ENCODE assay signal across 28 mouse cellular contexts in genomic region chr8:84987903-84988302, GRCm38 (mm10). TPM values are rescaled to one million over a fixed set of nuclear protein-coding genes. Genes with fewer than 3 reads are reported as not detected.
DNase-seq lines count a peak whose midpoint lies in the region; ATAC-seq and TF ChIP-seq lines count a peak whose summit lies in the region.
"Had no signal": no experiment of that assay in that cellular context is flagged by ENCODE, and none has a peak within 500 bp of the region (broad histone marks: within the 10 kb centered on the region; RNA-seq: fewer than 3 reads in every experiment).

No protein-coding gene starts in this region.

- H3K27ac ChIP-seq in heart, embryonic 13.5 days (replicated peaks), result no peak overlapping the region
- H3K27ac ChIP-seq in ES-Bruce4 (ENCODE audit: insufficient read depth, low read length), result peak overlapping the region; percentile 57
- H3K27ac ChIP-seq: embryonic facial prominence, embryonic 15.5 days; forebrain, embryonic 15.5 days; hindbrain, embryonic 10.5 days; hindbrain, postnatal 0 days; kidney, embryonic 15.5 days; limb, embryonic 13.5 days; midbrain, embryonic 15.5 days; neural tube, embryonic 13.5 days had no signal

- peak; percentile 57 for DNase-seq in cerebellum, adult 9-10 months
- DNase-seq in cerebellum, adult 18-20 months, result no peak
- no peak for DNase-seq in heart, adult 8-10 months (ENCODE audit: low spot score)
- DNase-seq in heart, postnatal 14 days, result peak; percentile 63 to 68
- no peak for DNase-seq in T-cell, adult 2 months (ENCODE audit: low spot score)
- DNase-seq: adrenal gland, adult 2 months; cerebellum, adult 8-10 months; kidney, postnatal 4 days; lung, embryonic 14.5 days; retina, postnatal 1 day; right cerebral cortex, postnatal 25 days had no signal

- no peak for TF ChIP-seq CTCF in ES-Bruce4 (IDR thresholded peaks at IDR 0.05; ENCODE audit: low read depth, low read length)

- H3K4me3 ChIP-seq in heart, embryonic 13.5 days, result no peak overlapping the region
- no peak overlapping the region for H3K4me3 ChIP-seq in ES-Bruce4 (ENCODE audit: low read depth, low read length)
- H3K4me3 ChIP-seq: embryonic facial prominence, embryonic 15.5 days; forebrain, embryonic 15.5 days; hindbrain, embryonic 10.5 days; kidney, embryonic 15.5 days; limb, embryonic 13.5 days; liver, embryonic 12.5 days; megakaryocyte, embryonic 14.5 days; midbrain, embryonic 15.5 days; neural tube, embryonic 13.5 days had no signal

- intact Hi-C loops in heart, postnatal 14 days (cut with DNase I), result no loop called here

- 0 out of 2 replicates have a peak overlapping the region, but pooled peaks have one; percentile 10 for H3K9ac ChIP-seq in heart, embryonic 13.5 days
- H3K9ac ChIP-seq in ES-Bruce4 (ENCODE audit: low read depth, poor library complexity, severe bottlenecking), result no peak overlapping the region
- H3K9ac ChIP-seq: embryonic facial prominence, embryonic 15.5 days; forebrain, embryonic 15.5 days; kidney, embryonic 15.5 days; limb, embryonic 13.5 days; liver, embryonic 12.5 days; lung, embryonic 14.5 days; midbrain, embryonic 15.5 days; neural tube, embryonic 13.5 days had no signal

- no peaks in the 10 kb centered on the region for H3K36me3 ChIP-seq in heart, embryonic 13.5 days
- H3K36me3 ChIP-seq in ES-Bruce4 (ENCODE audit: control insufficient read depth, insufficient read depth, low read length, poor library complexity, severe bottlenecking), result peaks cover under 1% of the 10 kb centered on the region
- H3K36me3 ChIP-seq: embryonic facial prominence, embryonic 15.5 days; forebrain, embryonic 15.5 days; hindbrain, embryonic 10.5 days; kidney, embryonic 15.5 days; limb, embryonic 13.5 days; liver, embryonic 12.5 days; midbrain, embryonic 15.5 days; neural tube, embryonic 13.5 days had no signal

- H3K9me3 ChIP-seq in heart, embryonic 13.5 days, result no peaks in the 10 kb centered on the region
- no peaks in the 10 kb centered on the region for H3K9me3 ChIP-seq in ES-Bruce4 (replicated peaks; ENCODE audit: control insufficient read depth, insufficient read depth, low read length, poor library complexity, severe bottlenecking)
- H3K9me3 ChIP-seq: embryonic facial prominence, embryonic 15.5 days; forebrain, embryonic 15.5 days; hindbrain, embryonic 10.5 days; kidney, embryonic 15.5 days; limb, embryonic 13.5 days; liver, embryonic 12.5 days; megakaryocyte, embryonic 14.5 days; midbrain, embryonic 15.5 days; neural tube, embryonic 13.5 days had no signal

- peaks cover 28% of the 10 kb centered on the region for H3K27me3 ChIP-seq in heart, embryonic 13.5 days (replicated peaks)
- no peaks in the 10 kb centered on the region for H3K27me3 ChIP-seq in ES-Bruce4 (ENCODE audit: control insufficient read depth, insufficient read depth, low read length, poor library complexity, severe bottlenecking)
- H3K27me3 ChIP-seq: liver, embryonic 12.5 days; megakaryocyte, embryonic 14.5 days had no signal

- no peak for ATAC-seq in heart, embryonic 13.5 days (ENCODE audit: extremely low read depth, insufficient number of reproducible peaks, low FRiP score, low TSS enrichment)
- no peak for ATAC-seq in CD4-positive, CD25-positive, alpha-beta regulatory T cell, adult 4 months
- ATAC-seq: forebrain, embryonic 15.5 days; hindbrain, postnatal 0 days; liver, embryonic 12.5 days; midbrain, embryonic 15.5 days had no signal

- peaks cover 43% of the 10 kb centered on the region for H3K4me1 ChIP-seq in heart, embryonic 13.5 days
- peaks cover 6% of the 10 kb centered on the region for H3K4me1 ChIP-seq in ES-Bruce4 (ENCODE audit: control insufficient read depth, insufficient read depth, low read length)

- no peak for TF ChIP-seq POLR2A in ES-Bruce4 (IDR thresholded peaks at IDR 0.05; ENCODE audit: insufficient read depth, low read length)

- whole genome bisulfite sequencing in heart, embryonic 13.5 days, result 62% methylated on average over 2 of the region's 2 CpGs

- peak; percentile 90 for TF ChIP-seq EP300 in ES-Bruce4 (IDR thresholded peaks at IDR 0.05; ENCODE audit: insufficient read depth, low read depth, low read length)

- no peak overlapping the region for H3K4me2 ChIP-seq in heart, embryonic 13.5 days
- H3K4me2 ChIP-seq: embryonic facial prominence, embryonic 15.5 days; forebrain, embryonic 15.5 days; kidney, embryonic 15.5 days; limb, embryonic 13.5 days; liver, embryonic 12.5 days; lung, embryonic 14.5 days; midbrain, embryonic 15.5 days; neural tube, embryonic 13.5 days had no signal

RNA-seq across cellular contexts. Expression of gene Hook2, which starts 2.5 kb away (rescaled TPM):
- 7.2 and 7.3 TPM in 2 replicates for polyA plus RNA-seq in heart, embryonic 13.5 days (2015; fragmentation: Nextera tagmentation; extraction: Ambion mirVana)
- 1 to 10 TPM; 1.9 to 3.5 (median 2.7) TPM for total RNA-seq in heart, adult 8-10 months (2022)
- 41.5 and 41.8 TPM in 2 replicates for polyA plus RNA-seq in ES-Bruce4 (2011; ENCODE audit: insufficient read depth, insufficient read length, low read depth, missing spikeins)
- total RNA-seq in heart, postnatal 14 days (2021), result 1 to 10 TPM; 1.6 to 2.0 TPM
- polyA plus RNA-seq in CD4-positive, CD25-positive, alpha-beta regulatory T cell, adult 4 months (2017; shearing (Covaris generic)), result 1 to 10 TPM; 4.2 to 5.6 TPM

RNA-seq across cellular contexts. Expression of gene Junb, which starts 9.4 kb away (rescaled TPM):
- polyA plus RNA-seq in heart, embryonic 13.5 days (2015; fragmentation: Nextera tagmentation; extraction: Ambion mirVana), result 12.8 and 12.9 TPM in 2 replicates
- 10 to 100 TPM; 17.8 to 32.3 (median 23.9) TPM for total RNA-seq in heart, adult 8-10 months (2022)
- polyA plus RNA-seq in ES-Bruce4 (2011; ENCODE audit: insufficient read depth, insufficient read length, low read depth, missing spikeins), result 19.0 and 20.4 TPM in 2 replicates
- total RNA-seq in heart, postnatal 14 days (2021), result 10 to 100 TPM; 11.2 to 13.9 TPM
- polyA plus RNA-seq in CD4-positive, CD25-positive, alpha-beta regulatory T cell, adult 4 months (2017; shearing (Covaris generic)), result 10 to 100 TPM; 18.9 to 29.4 TPM

RNA-seq across cellular contexts. Expression of gene Rnaseh2a, which starts 18.3 kb away (rescaled TPM):
- polyA plus RNA-seq in heart, embryonic 13.5 days (2015; fragmentation: Nextera tagmentation; extraction: Ambion mirVana), result 82.8 and 83.4 TPM in 2 replicates
- total RNA-seq in heart, adult 8-10 months (2022), result 10 to 100 TPM; 41.9 to 61.3 (median 55.0) TPM
- polyA plus RNA-seq in ES-Bruce4 (2011; ENCODE audit: insufficient read depth, insufficient read length, low read depth, missing spikeins), result 79.2 and 88.1 TPM in 2 replicates
- 10 to 100 TPM; 39.7 to 50.7 TPM for total RNA-seq in heart, postnatal 14 days (2021)
- polyA plus RNA-seq in CD4-positive, CD25-positive, alpha-beta regulatory T cell, adult 4 months (2017; shearing (Covaris generic)), result 100 to 1,000 TPM in 1 of 2 experiments, 10 to 100 TPM in 1; 78.9 to 109 TPM

RNA-seq across cellular contexts. Expression of gene Prdx2, which starts 18.5 kb away (rescaled TPM):
- 733 and 747 TPM in 2 replicates for polyA plus RNA-seq in heart, embryonic 13.5 days (2015; fragmentation: Nextera tagmentation; extraction: Ambion mirVana)
- 100 to 1,000 TPM; 644 to 711 (median 676) TPM for total RNA-seq in heart, adult 8-10 months (2022)
- 226 and 237 TPM in 2 replicates for polyA plus RNA-seq in ES-Bruce4 (2011; ENCODE audit: insufficient read depth, insufficient read length, low read depth, missing spikeins)
- total RNA-seq in heart, postnatal 14 days (2021), result 100 to 1,000 TPM; 627 to 727 TPM
- polyA plus RNA-seq in CD4-positive, CD25-positive, alpha-beta regulatory T cell, adult 4 months (2017; shearing (Covaris generic)), result 100 to 1,000 TPM; 213 to 298 TPM

RNA-seq across cellular contexts. Expression of gene Gm49661, which starts 18.7 kb away (rescaled TPM):
- polyA plus RNA-seq in heart, embryonic 13.5 days (2015; fragmentation: Nextera tagmentation; extraction: Ambion mirVana), result not detected in 2 replicates
- 1 to 10 TPM in 2 of 4 experiments, not detected in 2; 2.4 to 5.9 TPM for total RNA-seq in heart, adult 8-10 months (2022)
- polyA plus RNA-seq in ES-Bruce4 (2011; ENCODE audit: insufficient read depth, insufficient read length, low read depth, missing spikeins), result 4.9 TPM in 1 of 2 replicates, not detected in the other
- 1 to 10 TPM; 1.1 to 2.7 TPM for total RNA-seq in heart, postnatal 14 days (2021)
- not detected for polyA plus RNA-seq in CD4-positive, CD25-positive, alpha-beta regulatory T cell, adult 4 months (2017; shearing (Covaris generic))
- total RNA-seq: adrenal gland, postnatal 4 days; common myeloid progenitor, adult 5-6 weeks; hindbrain, postnatal 0 days; left cerebral cortex, postnatal 14 days had no signal
- polyA plus RNA-seq: adrenal gland, adult 2 months; embryonic facial prominence, embryonic 15.5 days; forebrain, embryonic 15.5 days; hindbrain, embryonic 10.5 days; hindbrain, postnatal 0 days; kidney, embryonic 15.5 days; limb, embryonic 13.5 days; liver, embryonic 12.5 days; lung, embryonic 14.5 days; midbrain, embryonic 15.5 days; neural tube, embryonic 13.5 days; spleen, adult 2 months had no signal

Comparison
In these comparisons a context has a peak if more than half of its experiments do, and no peak if none do; other contexts are left out.
1. DNase-seq: peak in cerebellum, adult 9-10 months (single experiment) and heart, postnatal 14 days (2 of 2); none in cerebellum, adult 18-20 months (0 of 2), heart, adult 8-10 months (single experiment) and T-cell, adult 2 months (single experiment).